Mouse (Mus musculus) cerebellum, adult 2 months (tissue): ENCODE results near the gene Spata20. TPM values are rescaled to one million over a fixed set of nuclear protein-coding genes. Genes with fewer than 3 reads are reported as not detected.

Experiments
- DNase-seq, 2 experiments: peaks; one replicate each; pipeline ENCODE4 v3.0.0; 2021
- H3K27ac ChIP-seq: fragments of 200-500 bp; 2 replicates; pipeline ENCODE4 v1.5.1; 2012; ENCODE audit warnings: low read length, control low read depth, inconsistent platforms; ENCODE audit not compliant: insufficient read depth
- H3K27me3 ChIP-seq: fragments of 200-500 bp; 2 replicates; pipeline ENCODE4 v1.6.1; 2012; ENCODE audit warnings: inconsistent platforms, mild to moderate bottlenecking, low read length, moderate library complexity; ENCODE audit not compliant: control insufficient read depth, insufficient read depth
- H3K4me1 ChIP-seq: fragments of 200-500 bp; 2 replicates; pipeline ENCODE4 v1.6.1; 2011; ENCODE audit warnings: low read length; ENCODE audit not compliant: control insufficient read depth, insufficient read depth
- H3K4me3 ChIP-seq: fragments of 200-500 bp; replicated peaks from 2 replicates; pipeline ENCODE3; 2011; ENCODE audit warnings: mild to moderate bottlenecking, low read depth, low read length, control low read depth; ENCODE audit not compliant: insufficient read depth
- CTCF ChIP-seq: fragments of 200-500 bp; IDR thresholded peaks from 2 replicates; pipeline ENCODE4 v1.5.1; 2011; ENCODE audit warnings: low read depth, mild to moderate bottlenecking, control low read depth, low read length, moderate library complexity, borderline replicate concordance; ENCODE audit not compliant: insufficient read depth
- POLR2A ChIP-seq: fragments of 200-500 bp; IDR thresholded peaks from 2 replicates; pipeline ENCODE4 v1.6.1; 2011; ENCODE audit warnings: low read length, control low read depth, borderline replicate concordance; ENCODE audit not compliant: insufficient read depth
- WGBS: fragments of 180-500 bp; shearing (Covaris S2); methylation state at CpG from one replicate; pipeline ENCODE4 v1.1.7; 2018; 5-methylcytosine and 5-hydroxymethylcytosine counted together
- polyA plus RNA-seq: library from polyadenylated mRNA; depleted of rRNA; stranded (reverse); fragments of >200 nt; gene quantifications from 2 replicates; pipeline ENCODE4 v1.2.3, GENCODE M21; 2012

Spata20 gene
- polyA plus RNA-seq, 1 experiment: 1.5 TPM

DNA sequence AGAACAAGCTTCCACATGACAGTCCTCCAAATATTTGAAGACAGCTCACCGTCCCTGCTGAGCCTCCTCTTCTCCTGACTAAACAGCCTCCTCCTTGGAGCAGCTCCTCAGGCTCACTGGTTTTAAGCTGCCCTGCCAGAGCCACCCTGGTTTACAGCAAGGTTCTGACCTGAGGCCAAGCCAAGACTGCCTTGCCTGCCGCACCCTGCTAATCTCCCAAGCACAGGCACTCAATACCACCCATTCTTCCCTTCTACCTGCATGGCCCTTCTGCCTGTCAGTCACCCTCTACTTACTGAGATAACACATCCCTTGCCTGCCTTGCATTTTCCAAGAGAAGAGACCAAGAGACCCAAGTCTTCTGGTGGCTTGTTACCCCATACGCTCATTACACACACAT, 29.6 kb downstream of the Spata20 start:
- 52% methylated on average over 3 of the region's 3 CpGs for WGBS
- H3K4me1 ChIP-seq: peaks cover 27% of the 10 kb centered on the region
- DNase-seq: no peak
- TF ChIP-seq POLR2A (no peak), CTCF (no peak)
- no peaks in the 10 kb centered on the region for H3K27me3 ChIP-seq
- no peak overlapping the region for H3K4me3 ChIP-seq
- no peak overlapping the region for H3K27ac ChIP-seq

DNA sequence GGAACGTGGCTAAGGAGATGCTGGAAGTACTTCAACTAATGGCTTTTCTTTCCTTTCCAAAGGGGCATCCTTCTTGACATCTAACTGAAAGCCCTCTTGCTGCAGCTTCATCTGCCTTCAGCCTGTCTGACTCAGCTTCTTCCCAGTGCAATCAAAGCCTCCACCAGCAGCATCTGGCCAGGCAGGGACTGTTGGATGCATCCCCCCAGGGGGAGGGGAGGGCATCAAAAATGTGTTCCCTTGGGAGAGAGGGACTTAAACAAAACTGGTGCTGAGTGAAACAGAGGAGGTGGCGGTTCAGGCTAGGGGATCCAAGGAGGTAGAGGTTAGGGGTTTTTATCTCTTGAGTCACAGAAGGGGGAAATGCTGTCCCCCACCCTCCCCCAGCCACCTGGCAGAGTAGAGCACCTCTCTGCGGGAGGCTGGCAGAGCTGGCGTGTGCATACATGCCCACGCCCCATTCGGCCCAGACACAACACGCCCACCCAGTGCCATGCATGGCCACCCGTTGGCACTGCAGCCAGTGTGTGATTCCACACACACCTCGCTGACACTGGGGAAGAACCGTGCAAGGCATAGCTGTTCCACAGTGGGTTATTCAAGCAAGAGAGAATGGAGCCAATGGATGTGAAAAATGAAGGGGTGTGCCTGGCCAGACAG, 30.7 kb downstream of the Spata20 start:
- peaks cover 30% of the 10 kb centered on the region for H3K4me1 ChIP-seq
- WGBS: 32% methylated on average over 10 of the region's 10 CpGs
- peak in 1 of 2 experiments; percentile 34 for DNase-seq
- no peaks in the 10 kb centered on the region for H3K27me3 ChIP-seq
- no peak overlapping the region for H3K4me3 ChIP-seq
- no peak for TF ChIP-seq POLR2A
- TF ChIP-seq CTCF: no peak
- no peak overlapping the region for H3K27ac ChIP-seq

DNA sequence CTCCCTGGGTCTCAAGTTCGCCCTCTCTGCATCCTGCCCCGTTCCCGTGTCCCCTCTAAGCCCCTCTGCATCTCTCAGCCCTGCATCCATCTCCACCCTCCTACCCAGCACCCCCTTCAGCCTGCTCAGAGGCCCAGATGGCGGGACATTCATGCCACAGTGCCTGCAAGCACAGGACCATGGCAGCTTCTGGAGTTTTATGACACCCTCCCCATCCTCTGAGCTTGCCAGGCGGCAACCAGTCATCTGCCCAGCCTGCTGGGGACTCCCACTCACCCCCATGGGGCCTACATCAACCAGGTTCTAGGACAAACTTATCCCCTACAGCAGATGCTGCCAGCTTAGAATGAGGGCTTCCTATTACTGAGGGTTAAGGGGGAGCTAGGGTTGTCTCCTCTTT, 31.2 kb downstream of the Spata20 start:
- Histone ChIP-seq H3K27ac (no peak overlapping the region), H3K27me3 (no peaks in the 10 kb centered on the region), H3K4me1 (peaks cover 30% of the 10 kb centered on the region), H3K4me3 (no peak overlapping the region)
- 59% methylated on average over 5 of the region's 5 CpGs for WGBS
- DNase-seq: no peak
- TF ChIP-seq POLR2A (no peak), CTCF (no peak)

DNA sequence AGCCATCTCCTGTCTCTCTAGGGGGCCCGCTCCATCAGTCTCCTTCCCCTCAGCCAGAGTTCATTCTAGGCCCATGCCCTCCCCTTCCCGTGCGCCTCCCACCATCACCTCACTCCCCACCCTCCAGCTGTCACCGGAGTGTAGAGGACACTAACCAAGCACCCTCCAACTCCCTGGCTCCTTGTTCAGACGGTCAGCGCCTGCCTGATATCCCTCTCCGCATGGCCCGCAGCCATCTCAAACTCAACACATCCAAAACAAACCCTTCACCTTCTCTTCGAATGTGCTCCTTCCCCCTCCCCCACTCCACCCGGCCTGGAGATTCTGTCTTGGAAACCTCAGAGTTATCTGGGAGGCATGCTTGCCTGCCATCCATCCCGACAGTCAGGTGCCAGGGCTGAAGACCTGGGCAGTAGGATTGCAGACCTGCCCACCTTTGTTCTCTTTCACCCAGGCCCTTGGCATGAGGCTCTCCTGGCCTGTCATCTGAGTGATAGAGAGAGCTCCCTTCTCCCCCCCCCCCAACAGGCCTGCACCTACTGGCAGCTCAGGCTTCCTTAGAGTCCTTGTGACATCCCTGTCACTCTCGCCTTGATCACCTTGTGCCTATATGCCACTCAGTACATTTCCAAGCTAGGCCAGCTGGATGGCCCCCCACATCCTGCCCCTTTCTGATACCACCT, 34.7 kb downstream of the Spata20 start:
- no peak overlapping the region for H3K4me3 ChIP-seq
- DNase-seq: no peak
- no peak for TF ChIP-seq POLR2A
- no peak for TF ChIP-seq CTCF
- H3K27me3 ChIP-seq: no peaks in the 10 kb centered on the region
- peaks cover 22% of the 10 kb centered on the region for H3K4me1 ChIP-seq
- no peak overlapping the region for H3K27ac ChIP-seq
- 70% methylated on average over 12 of the region's 12 CpGs for WGBS

GRCm38 (mm10) chr11:94449886-94450285, 36.1 kb downstream of the Spata20 start:
- peaks cover 13% of the 10 kb centered on the region for H3K4me1 ChIP-seq
- no peak overlapping the region for H3K27ac ChIP-seq
- no peaks in the 10 kb centered on the region for H3K27me3 ChIP-seq
- TF ChIP-seq POLR2A: no peak
- TF ChIP-seq CTCF: no peak
- no peak for DNase-seq
- 61% methylated on average over 5 of the region's 5 CpGs for WGBS
- H3K4me3 ChIP-seq: no peak overlapping the region

GRCm38 (mm10) chr11:94449239-94449638, 36.7 kb downstream of the Spata20 start:
- no peak for TF ChIP-seq POLR2A
- TF ChIP-seq CTCF: no peak
- DNase-seq: no peak
- 59% methylated on average over 8 of the region's 8 CpGs for WGBS
- H3K4me3 ChIP-seq: no peak overlapping the region
- H3K27me3 ChIP-seq: no peaks in the 10 kb centered on the region
- H3K4me1 ChIP-seq: peaks cover 7% of the 10 kb centered on the region
- no peak overlapping the region for H3K27ac ChIP-seq

GRCm38 (mm10) chr11:94447017-94447416, 39.0 kb downstream of the Spata20 start:
- Histone ChIP-seq H3K27ac (no peak overlapping the region), H3K27me3 (no peaks in the 10 kb centered on the region), H3K4me3 (no peak overlapping the region), H3K4me1 (peaks cover 9% of the 10 kb centered on the region)
- TF ChIP-seq POLR2A: no peak
- TF ChIP-seq CTCF: no peak
- no peak for DNase-seq
- 76% methylated on average over 3 of the region's 3 CpGs for WGBS

GRCm38 (mm10) chr11:94445300-94445699, 40.7 kb downstream of the Spata20 start:
- Histone ChIP-seq H3K4me1 (peaks cover 7% of the 10 kb centered on the region), H3K4me3 (no peak overlapping the region), H3K27ac (no peak overlapping the region)

More at GRCm38 (mm10) chr11:94445300-94445699, 40.7 kb downstream of the Spata20 start:
- no peak for DNase-seq
- WGBS: 20% methylated on average over 4 of the region's 4 CpGs
- TF ChIP-seq CTCF: no peak
- no peak for TF ChIP-seq POLR2A
- no peaks in the 10 kb centered on the region for H3K27me3 ChIP-seq
